ENCODE assay signal across 12 mouse cellular contexts in the genomic region with DNA sequence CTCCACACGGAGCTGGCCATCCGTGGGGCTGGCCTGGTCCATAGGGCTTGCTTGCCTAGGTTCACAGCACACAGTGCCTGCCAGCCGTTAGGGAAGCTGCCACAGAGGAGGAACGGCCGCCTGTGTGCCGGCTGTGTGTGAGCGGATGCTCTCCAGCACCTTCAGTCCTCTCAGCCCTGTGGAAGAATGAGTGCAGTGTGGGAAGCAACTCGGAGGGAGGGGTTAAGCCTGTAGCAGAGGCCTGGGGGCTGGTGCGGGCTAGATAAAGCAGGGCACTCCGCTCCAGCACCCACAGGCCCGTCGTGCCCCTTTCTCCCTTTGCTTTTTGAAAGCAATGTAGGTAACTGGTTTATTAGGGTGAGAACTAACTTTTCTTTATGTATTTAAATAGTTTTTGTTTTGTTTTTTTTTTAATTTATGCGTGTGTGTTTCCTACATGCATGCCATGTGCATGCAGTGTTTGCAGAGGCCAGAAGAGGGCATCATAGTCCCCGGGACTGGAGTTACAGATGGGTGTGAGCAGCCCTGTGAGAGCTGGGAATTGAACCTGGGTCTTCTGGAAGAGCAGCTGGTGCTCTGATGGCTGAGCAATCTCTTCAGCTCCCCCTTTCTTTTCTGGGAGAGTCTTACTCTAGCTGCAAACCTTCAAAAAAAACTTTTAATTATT. TPM values are rescaled to one million over a fixed set of nuclear protein-coding genes. Genes with fewer than 3 reads are reported as not detected.
DNase-seq lines count a peak whose midpoint lies in the region; ATAC-seq and TF ChIP-seq lines count a peak whose summit lies in the region.
"Had no signal": no experiment of that assay in that cellular context is flagged by ENCODE, and none has a peak within 500 bp of the region (broad histone marks: within the 10 kb centered on the region; RNA-seq: fewer than 3 reads in every experiment).

No protein-coding gene starts in this region.

- no peaks in the 10 kb centered on the region for H3K9me3 ChIP-seq in MEL (replicated peaks; ENCODE audit: insufficient read depth, low read length)
- H3K9me3 ChIP-seq: megakaryocyte, embryonic 14.5 days had no signal

- no peak for DNase-seq in kidney, adult 2 months
- no peak for DNase-seq in kidney, adult 18-20 months
- DNase-seq in testis, postnatal 10 days (ENCODE audit: low spot score): no peak
- peak; percentile 65 for DNase-seq in MEL (ENCODE audit: low read depth, low spot score)
- no peak for DNase-seq in layer of hippocampus, adult 18-20 months (ENCODE audit: low spot score in 2 of 2)
- DNase-seq: cerebellum, adult 11 months; kidney, postnatal 14 days; right cerebral cortex, postnatal 25 days had no signal

- no peaks in the 10 kb centered on the region for H3K27me3 ChIP-seq in kidney, adult 2 months (replicated peaks; ENCODE audit: control insufficient read depth, insufficient read depth, low read length)
- H3K27me3 ChIP-seq in testis, adult 2 months (ENCODE audit: control insufficient read depth, insufficient read depth, low read length): no peaks in the 10 kb centered on the region
- H3K27me3 ChIP-seq in MEL (ENCODE audit: control insufficient read depth in 1 of 2, insufficient read depth in 2 of 2, low read length in 2 of 2): no peaks in the 10 kb centered on the region
- H3K27me3 ChIP-seq in small intestine, adult 2 months (ENCODE audit: control insufficient read depth, insufficient read depth, low read length): no peaks in the 10 kb centered on the region
- H3K27me3 ChIP-seq: megakaryocyte, embryonic 14.5 days had no signal

- no peak overlapping the region for H3K4me3 ChIP-seq in kidney, adult 2 months (ENCODE audit: insufficient read depth, low read depth, low read length)
- H3K4me3 ChIP-seq in testis, adult 2 months (ENCODE audit: control insufficient read depth, low read depth, low read length): no peak overlapping the region
- no peak overlapping the region for H3K4me3 ChIP-seq in MEL (ENCODE audit: control insufficient read depth in 1 of 2, insufficient read depth in 1 of 2, low read depth in 2 of 2, low read length in 2 of 2)
- H3K4me3 ChIP-seq in small intestine, adult 2 months (ENCODE audit: low read depth, low read length): no peak overlapping the region
- H3K4me3 ChIP-seq: megakaryocyte, embryonic 14.5 days had no signal

- peaks cover 2% of the 10 kb centered on the region; the same call in 1 of the 2 replicates for H3K36me3 ChIP-seq in kidney, adult 2 months (ENCODE audit: control insufficient read depth, insufficient read depth, low read length)
- H3K36me3 ChIP-seq in testis, adult 2 months (ENCODE audit: control insufficient read depth, insufficient read depth, low read length): no peaks in the 10 kb centered on the region; the same call in none of the 2 replicates
- H3K36me3 ChIP-seq in MEL (ENCODE audit: control insufficient read depth in 1 of 2, insufficient read depth in 2 of 2, low read length in 2 of 2): peaks cover 7 to 11% of the 10 kb centered on the region in 2 experiments
- H3K36me3 ChIP-seq in small intestine, adult 2 months (ENCODE audit: control insufficient read depth, insufficient read depth, low read length): peaks cover 83% of the 10 kb centered on the region

- H3K4me1 ChIP-seq in kidney, adult 2 months (ENCODE audit: control insufficient read depth, insufficient read depth, low read length): no peaks in the 10 kb centered on the region
- H3K4me1 ChIP-seq in testis, adult 2 months (ENCODE audit: control insufficient read depth, insufficient read depth, low read length): no peaks in the 10 kb centered on the region
- peaks cover 5 to 6% of the 10 kb centered on the region in 2 experiments for H3K4me1 ChIP-seq in MEL (ENCODE audit: control insufficient read depth in 1 of 2, insufficient read depth in 2 of 2, low read length in 2 of 2)
- peaks cover 4% of the 10 kb centered on the region; the same call in 1 of the 2 replicates for H3K4me1 ChIP-seq in small intestine, adult 2 months (ENCODE audit: control insufficient read depth, insufficient read depth, insufficient read length, low read length)

- H3K27ac ChIP-seq in kidney, adult 2 months (ENCODE audit: insufficient read depth, low read depth, low read length): no peak overlapping the region
- H3K27ac ChIP-seq in testis, adult 2 months (ENCODE audit: control insufficient read depth, insufficient read depth, low read depth, low read length): no peak overlapping the region
- no peak overlapping the region for H3K27ac ChIP-seq in MEL (ENCODE audit: control insufficient read depth, low read depth, low read length)
- no peak overlapping the region for H3K27ac ChIP-seq in small intestine, adult 2 months (ENCODE audit: insufficient read depth, low read depth, low read length)

- no peak for TF ChIP-seq POLR2A in kidney, adult 2 months (IDR thresholded peaks at IDR 0.05; ENCODE audit: low read depth, low read length)
- no peak for TF ChIP-seq POLR2A in testis, adult 2 months (IDR thresholded peaks at IDR 0.05; ENCODE audit: control insufficient read depth, low read depth, low read length)
- TF ChIP-seq POLR2A in MEL (IDR thresholded peaks at IDR 0.05; ENCODE audit: control insufficient read depth in 1 of 2, insufficient read depth in 1 of 2, low read depth in 1 of 2, low read length in 2 of 2, poor library complexity in 1 of 2): no peak
- TF ChIP-seq POLR2A in small intestine, adult 2 months (IDR thresholded peaks at IDR 0.05; ENCODE audit: low read depth, low read length): no peak

- ATAC-seq in megakaryocyte, adult 5-6 weeks (ENCODE audit: poor library complexity, severe bottlenecking): no peak

- H3K9ac ChIP-seq in MEL (ENCODE audit: control insufficient read depth, low read depth, low read length, poor library complexity, severe bottlenecking): no peak overlapping the region

- no peaks in the 10 kb centered on the region for H3K79me2 ChIP-seq in MEL (ENCODE audit: control insufficient read depth, insufficient read depth, low read length, poor library complexity)

- 0 out of 2 replicates have a peak, but pooled peaks have one; percentile 32 for TF ChIP-seq CTCF in kidney, adult 2 months (conservative IDR thresholded peaks at IDR 0.05; ENCODE audit: insufficient read depth, insufficient read length, low read depth, low read length)
- 0 out of 2 replicates have a peak, but pooled peaks have one; percentile 3 for TF ChIP-seq CTCF in testis, adult 2 months (IDR thresholded peaks at IDR 0.05; ENCODE audit: control insufficient read depth, insufficient read depth, insufficient replicate concordance, low read depth, low read length)
- peak; percentile 54 to 66 (median 57) for TF ChIP-seq CTCF in MEL (IDR thresholded peaks at IDR 0.05 in 2 of 3, conservative IDR thresholded peaks at IDR 0.05 in 1 of 3; ENCODE audit: control insufficient read depth in 1 of 3, insufficient read depth in 1 of 3, low read depth in 2 of 3, low read length in 3 of 3, poor library complexity in 1 of 3, severe bottlenecking in 1 of 3)
- peak; percentile 21; the same call in 1 of the 2 replicates for TF ChIP-seq CTCF in small intestine, adult 2 months (IDR thresholded peaks at IDR 0.05; ENCODE audit: extremely low read depth, insufficient read length, insufficient replicate concordance, low read depth, low read length)

- no peak for TF ChIP-seq EP300 in MEL (IDR thresholded peaks at IDR 0.05; ENCODE audit: low read depth in 1 of 2, low read length in 2 of 2)

- peak; percentile 26 for TF ChIP-seq RAD21 in MEL (IDR thresholded peaks at IDR 0.05; ENCODE audit: low read depth, low read length)

- WGBS in kidney, adult 2 months: 89% methylated on average over 14 of the region's 14 CpGs
- 92% methylated on average over 14 of the region's 14 CpGs for WGBS in small intestine, adult 2 months

TF ChIP-seq in MEL, 35 proteins besides CTCF, POLR2A, EP300 and RAD21:
- TF ChIP-seq MYC (IDR thresholded peaks at IDR 0.05; ENCODE audit: low read depth, low read length): peak; percentile 82
- no peak for TF ChIP-seq NELFE (IDR thresholded peaks at IDR 0.05; ENCODE audit: low read depth, low read length)
- TF ChIP-seq POLR2AphosphoS5 (IDR thresholded peaks at IDR 0.05; ENCODE audit: borderline replicate concordance, low read depth, low read length): no peak
- TF ChIP-seq UBTF (IDR thresholded peaks at IDR 0.05; ENCODE audit: borderline replicate concordance, insufficient read depth, low read depth, low read length): no peak
- TF ChIP-seq USF1 (IDR thresholded peaks at IDR 0.05; ENCODE audit: low read depth, low read length): no peak
- peak; percentile 56 for TF ChIP-seq SMC3 (IDR thresholded peaks at IDR 0.05; ENCODE audit: low read depth, low read length)
- TF ChIP-seq ELF1 (IDR thresholded peaks at IDR 0.05; ENCODE audit: low read depth, low read length): no peak
- 0 out of 2 replicates have a peak, but pooled peaks have one; percentile 21 for TF ChIP-seq MAZ (IDR thresholded peaks at IDR 0.05; ENCODE audit: low read depth, low read length)
- TF ChIP-seq RCOR1 (IDR thresholded peaks at IDR 0.05; ENCODE audit: low read depth, low read length): no peak
- TF ChIP-seq ZC3H11A (IDR thresholded peaks at IDR 0.05; ENCODE audit: low read depth, low read length): peak; percentile 29; the same call in 1 of the 2 replicates

RNA-seq across cellular contexts. Expression of a gene that starts 30.6 kb away (rescaled TPM):
- polyA plus RNA-seq in kidney, adult 2 months (2012; rRNA removed): 49.1 and 52.2 TPM in 2 replicates
- 133 and 153 TPM in 2 replicates for polyA plus RNA-seq in testis, adult 2 months (2012; rRNA removed)
- total RNA-seq in MEL (2012; rRNA removed): 42.0 and 44.6 TPM in 2 replicates
- polyA plus RNA-seq in MEL (2012; ENCODE audit: insufficient read depth in 1 of 2, insufficient read length in 2 of 2, low read depth in 1 of 2, low replicate concordance in 2 of 2, missing spikeins in 1 of 2): 10 to 100 TPM in 1 of 2 experiments, not detected in 1; 55.9 TPM
- polyA plus RNA-seq in small intestine, adult 2 months (2012; rRNA removed): 32.6 and 49.2 TPM in 2 replicates
- 24.3 and 29.1 TPM in 2 replicates for total RNA-seq in megakaryocyte, adult 5-6 weeks (2015)
- total RNA-seq in megakaryocyte, adult 5-6 weeks (2017): 32.3 and 41.7 TPM in 2 replicates
- 100 to 1,000 TPM; 235 to 245 TPM for total RNA-seq in layer of hippocampus, adult 18-20 months (2021)

RNA-seq across cellular contexts. Expression of a gene that starts 53.9 kb away (rescaled TPM):
- polyA plus RNA-seq in kidney, adult 2 months (2012; rRNA removed): 22.2 and 25.9 TPM in 2 replicates
- 11.7 and 12.2 TPM in 2 replicates for polyA plus RNA-seq in testis, adult 2 months (2012; rRNA removed)
- total RNA-seq in MEL (2012; rRNA removed): 163 and 205 TPM in 2 replicates
- 100 to 1,000 TPM in 1 of 2 experiments, 10 to 100 TPM in 1; 49.7 to 196 TPM for polyA plus RNA-seq in MEL (2012; ENCODE audit: insufficient read depth in 1 of 2, insufficient read length in 2 of 2, low read depth in 1 of 2, low replicate concordance in 2 of 2, missing spikeins in 1 of 2)
- polyA plus RNA-seq in small intestine, adult 2 months (2012; rRNA removed): 17.0 and 31.0 TPM in 2 replicates
- 162 and 178 TPM in 2 replicates for total RNA-seq in megakaryocyte, adult 5-6 weeks (2015)
- 335 and 338 TPM in 2 replicates for total RNA-seq in megakaryocyte, adult 5-6 weeks (2017)
- 100 to 1,000 TPM; 121 to 122 TPM for total RNA-seq in layer of hippocampus, adult 18-20 months (2021)

Comparison
In these comparisons a context has a peak if more than half of its experiments do, and no peak if none do; other contexts are left out.
1. CTCF ChIP-seq: peak in every context shown above with its lines; median percentile 57 in MEL; 32 in kidney, adult 2 months; 21 in small intestine, adult 2 months; 3 in testis, adult 2 months.